Mouse (Mus musculus) MEL-GATA-1-ER (cell line): ENCODE measurements around the gene Nipsnap3a.

ENCODE experiments used
- DNase-seq: peaks from one replicate; pipeline ENCODE4 v3.0.0-alpha.2; 2012; ENCODE audit warnings: low read depth; ENCODE audit errors: extremely low read depth

Gene Nipsnap3a

DNA sequence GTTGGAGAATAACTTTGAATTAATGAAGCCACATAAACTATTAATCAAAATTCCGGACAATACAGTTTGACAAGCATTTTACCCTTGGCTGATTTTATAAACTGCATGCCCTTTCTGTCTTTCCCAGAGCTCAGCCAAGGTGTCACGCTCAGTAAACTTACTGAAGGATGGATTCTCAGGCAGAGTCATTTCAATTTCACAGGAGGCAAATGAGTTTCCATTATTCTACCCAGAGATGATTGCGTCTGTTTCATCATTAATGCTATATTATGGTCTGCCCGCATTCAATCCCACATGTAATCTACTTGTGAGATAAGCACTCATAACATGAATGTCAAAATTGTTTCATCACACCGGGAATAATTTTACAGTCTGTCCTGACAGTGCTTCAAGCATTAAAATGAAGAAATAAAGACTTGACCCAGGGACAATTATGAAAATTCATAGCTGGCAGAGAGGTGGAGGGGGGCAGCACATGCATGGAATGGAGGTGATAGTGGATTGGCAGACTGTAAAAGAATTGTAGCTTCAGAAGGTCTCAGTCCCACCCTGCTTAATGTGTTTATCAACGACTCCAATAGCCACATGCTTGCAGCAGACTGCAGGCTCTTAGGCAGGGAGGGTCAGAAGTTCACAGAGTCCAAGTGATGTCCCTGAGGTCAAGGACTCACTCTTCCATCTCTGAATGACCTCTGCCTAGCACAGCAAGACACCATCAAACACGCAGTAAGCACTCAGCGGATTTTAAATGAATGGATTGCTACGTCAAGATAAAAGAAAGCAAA is 57.4 kb downstream of the Nipsnap3a start:
- no peak for DNase-seq
